Mouse (Mus musculus): ENCODE data around the gene Htr6.
A peak's percentile ranks its signal among the peaks of the same experiment; 100 is the strongest.

Htr6 gene

GRCm38 (mm10) chr4:139075041-139075711, at the start of gene Htr6:
Htr6 (minus strand) TSS chr4:139075570.
- DNase-seq = peak; percentile 29

- no peak for DNase-seq
Measured at GRCm38 (mm10) chr4:139124940-139125339, 49.6 kb upstream of the Htr6 start.

GRCm38 (mm10) chr4:139122557-139122956, 47.2 kb upstream of the Htr6 start:
- DNase-seq = no peak

GRCm38 (mm10) chr4:139120998-139121397, 45.6 kb upstream of the Htr6 start:
- DNase-seq = no peak

- no peak for DNase-seq
Measured at GRCm38 (mm10) chr4:139120281-139120814, 45.0 kb upstream of the Htr6 start.

- no peak for DNase-seq
Measured at GRCm38 (mm10) chr4:139116356-139117063, 41.1 kb upstream of the Htr6 start.

- peak; percentile 48 for DNase-seq
Measured at GRCm38 (mm10) chr4:139115721-139116120, 40.4 kb upstream of the Htr6 start.

GRCm38 (mm10) chr4:139112482-139112881, 37.1 kb upstream of the Htr6 start:
- no peak for DNase-seq

- DNase-seq = no peak
Measured at GRCm38 (mm10) chr4:139111421-139111820, 36.1 kb upstream of the Htr6 start.

- DNase-seq = no peak
Measured at GRCm38 (mm10) chr4:139110858-139111257, 35.5 kb upstream of the Htr6 start.

GRCm38 (mm10) chr4:139105453-139105852, 30.1 kb upstream of the Htr6 start:
- DNase-seq = no peak

- no peak for DNase-seq
Measured at GRCm38 (mm10) chr4:139101546-139101945, 26.2 kb upstream of the Htr6 start.

GRCm38 (mm10) chr4:139100326-139100725, 25.0 kb upstream of the Htr6 start:
- no peak for DNase-seq

GRCm38 (mm10) chr4:139096201-139096600, 20.8 kb upstream of the Htr6 start:
- DNase-seq = no peak

GRCm38 (mm10) chr4:139095406-139095805, 20.0 kb upstream of the Htr6 start:
- DNase-seq = no peak

GRCm38 (mm10) chr4:139093196-139093530, 17.8 kb upstream of the Htr6 start:
- no peak for DNase-seq

GRCm38 (mm10) chr4:139092356-139093195, 17.2 kb upstream of the Htr6 start, which contains the start of gene Nbl1:
Nbl1 (minus strand) TSS chr4:139092993.
- DNase-seq = no peak

- DNase-seq = no peak
Measured at GRCm38 (mm10) chr4:139091478-139092355, 16.3 kb upstream of the Htr6 start.

- no peak for DNase-seq
Measured at GRCm38 (mm10) chr4:139091066-139091465, 15.7 kb upstream of the Htr6 start.

GRCm38 (mm10) chr4:139090303-139090940, 15.1 kb upstream of the Htr6 start:
- no peak for DNase-seq

- DNase-seq = no peak
Measured at GRCm38 (mm10) chr4:139088982-139089671, 13.8 kb upstream of the Htr6 start.
